In the genomic region with DNA sequence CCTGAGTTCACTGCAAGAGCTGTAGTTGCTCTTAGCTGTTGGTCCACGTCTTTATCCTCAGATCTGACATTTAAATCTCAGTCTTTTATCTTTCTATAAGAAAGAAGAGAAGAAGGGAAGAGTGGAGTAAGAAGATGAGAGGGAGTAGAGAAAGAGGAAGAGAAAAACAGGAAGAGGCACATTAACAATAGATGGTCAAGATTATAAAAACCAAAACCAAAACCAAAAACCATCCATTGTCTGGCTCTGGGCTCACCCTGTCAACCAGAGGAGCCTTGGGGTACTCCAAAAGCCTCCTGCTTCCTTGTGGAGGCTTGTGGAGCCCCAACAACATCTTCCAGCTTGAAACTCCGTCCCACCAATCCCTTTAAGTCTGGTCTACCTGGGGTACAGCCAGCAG, we compare ENCODE assay signal across 22 mouse cellular contexts.
"Had no signal": no experiment of that assay in that cellular context is flagged by ENCODE, and none has a peak within 500 bp of the region (broad histone marks: within the 10 kb centered on the region; RNA-seq: fewer than 3 reads in every experiment).

No protein-coding gene starts in this region.

- H3K27me3 ChIP-seq: heart, embryonic 12.5 days; hindbrain, embryonic 13.5 days; hindbrain, embryonic 15.5 days; kidney, embryonic 15.5 days; limb, embryonic 12.5 days had no signal

- H3K4me2 ChIP-seq: heart, embryonic 12.5 days; hindbrain, embryonic 13.5 days; hindbrain, embryonic 15.5 days; kidney, embryonic 15.5 days; limb, embryonic 12.5 days; liver, embryonic 11.5 days had no signal

- H3K27ac ChIP-seq: heart, embryonic 10.5 days; hindbrain, embryonic 13.5 days; hindbrain, embryonic 15.5 days; hindbrain, postnatal 0 days; kidney, embryonic 15.5 days; kidney, postnatal 0 days; left cerebral cortex, adult 2 months; limb, embryonic 10.5 days; limb, embryonic 12.5 days had no signal

- H3K36me3 ChIP-seq: heart, embryonic 10.5 days; heart, embryonic 12.5 days; hindbrain, embryonic 13.5 days; hindbrain, embryonic 15.5 days; kidney, embryonic 15.5 days; limb, embryonic 10.5 days; limb, embryonic 12.5 days had no signal

- ATAC-seq: hindbrain, postnatal 0 days; intestine, embryonic 16.5 days had no signal

- DNase-seq: gastrocnemius, postnatal 14 days; gastrocnemius, postnatal 36 days; heart, adult 18-20 months; heart, postnatal 10 days; heart, postnatal 4 days; kidney, adult 11 months; kidney, adult 2 months; kidney, postnatal 14 days; kidney, postnatal 36 days; liver had no signal

- H3K9ac ChIP-seq: heart, embryonic 12.5 days; hindbrain, embryonic 13.5 days; hindbrain, embryonic 15.5 days; kidney, embryonic 15.5 days; limb, embryonic 12.5 days had no signal

- H3K4me3 ChIP-seq: heart, embryonic 10.5 days; heart, embryonic 12.5 days; hindbrain, embryonic 13.5 days; hindbrain, embryonic 15.5 days; kidney, embryonic 15.5 days; left cerebral cortex, adult 2 months; limb, embryonic 10.5 days; limb, embryonic 12.5 days had no signal

- H3K9me3 ChIP-seq: heart, embryonic 10.5 days; heart, embryonic 12.5 days; hindbrain, embryonic 13.5 days; hindbrain, embryonic 15.5 days; kidney, embryonic 15.5 days; limb, embryonic 10.5 days; limb, embryonic 12.5 days had no signal
